Mouse (Mus musculus) hindbrain, embryonic 12.5 days (tissue): ENCODE data around the gene Gpr85. TPM values are rescaled to one million over a fixed set of nuclear protein-coding genes. Genes with fewer than 3 reads are reported as not detected.
"Not testable (repeated sequence)": the region's sequence is repeated elsewhere in the genome, so short reads cannot be mapped to it uniquely, and the experiment has no call there.

Experiments used
- ATAC-seq: fragments of 200-750 bp; cut with Nextera tagmentation; 2 replicates; pipeline ENCODE4 v1.8.0; 2017; ENCODE audit warnings: moderate TSS enrichment; ENCODE audit not compliant: low FRiP score
- H3K27ac ChIP-seq: fragments of 300-500 bp; sonication (generic); 2 replicates; pipeline ENCODE4 v1.5.1; 2016; ENCODE audit warnings: mild to moderate bottlenecking
- H3K27me3 ChIP-seq: fragments of 300-500 bp; sonication (generic); 2 replicates; pipeline ENCODE4 v1.6.1; 2016; ENCODE audit warnings: mild to moderate bottlenecking
- H3K36me3 ChIP-seq: fragments of 300-500 bp; sonication (generic); 2 replicates; pipeline ENCODE4 v1.6.1; 2016; ENCODE audit warnings: mild to moderate bottlenecking
- H3K4me1 ChIP-seq: fragments of 300-500 bp; sonication (generic); 2 replicates; pipeline ENCODE4 v1.6.1; 2016
- H3K4me2 ChIP-seq: fragments of 300-500 bp; sonication (generic); replicated peaks from 2 replicates; pipeline ENCODE4 v1.6.1; 2016; ENCODE audit warnings: mild to moderate bottlenecking
- H3K4me3 ChIP-seq: fragments of 300-500 bp; sonication (generic); 2 replicates; pipeline ENCODE4 v1.5.1; 2016; ENCODE audit warnings: mild to moderate bottlenecking
- H3K9ac ChIP-seq: fragments of 300-500 bp; sonication (generic); 2 replicates; pipeline ENCODE4 v1.6.1; 2016; ENCODE audit warnings: mild to moderate bottlenecking, moderate library complexity
- H3K9me3 ChIP-seq: fragments of 300-500 bp; sonication (generic); replicated peaks from 2 replicates; pipeline ENCODE4 v1.6.1; 2016; ENCODE audit warnings: mild to moderate bottlenecking
- WGBS: fragments of 180-500 bp; shearing (Covaris S2); methylation state at CpG from one replicate; pipeline ENCODE4 v1.1.7; 2016; 5-methylcytosine and 5-hydroxymethylcytosine counted together
- polyA plus RNA-seq: library from polyadenylated mRNA; unstranded; fragments of >200 nt; fragmentation: Nextera tagmentation; extraction: Ambion mirVana; gene quantifications from 2 replicates; pipeline ENCODE4 v1.2.1, GENCODE M21; 2016

Gene Gpr85
- polyA plus RNA-seq, 1 experiment from 2014 or later: 36.2 TPM

DNA sequence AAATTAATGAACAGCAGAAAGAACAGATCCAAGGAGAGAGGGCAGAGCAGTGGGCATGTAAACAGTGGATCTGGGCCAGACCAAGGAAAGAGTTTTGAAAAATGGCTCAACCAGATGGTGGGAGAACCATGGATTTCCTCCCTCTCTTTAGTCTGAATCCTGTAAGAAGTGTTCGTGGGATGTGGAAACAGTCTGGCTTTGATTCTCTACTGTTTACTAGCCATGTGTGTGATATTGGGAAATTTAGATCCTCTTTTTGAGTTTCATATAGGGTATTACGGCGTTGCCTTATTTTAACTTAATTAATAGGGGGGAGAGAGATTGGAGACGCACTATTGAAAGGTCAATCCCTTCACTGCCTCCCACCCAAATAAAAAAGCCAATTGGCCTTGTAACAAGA, 13.5 kb upstream of the Gpr85 start:
- Histone ChIP-seq H3K27me3 (no peaks in the 10 kb centered on the region), H3K4me3 (no peak overlapping the region), H3K4me2 (no peak overlapping the region), H3K36me3 (no peaks in the 10 kb centered on the region), H3K9me3 (no peaks in the 10 kb centered on the region), H3K27ac (no peak overlapping the region), H3K4me1 (no peaks in the 10 kb centered on the region), H3K9ac (no peak overlapping the region)
- no peak for ATAC-seq
- whole genome bisulfite sequencing: 77% methylated on average over 4 of the region's 4 CpGs

GRCm38 (mm10) chr6:13846031-13846430, 6.3 kb upstream of the Gpr85 start:
- not testable (repeated sequence) for H3K27me3 ChIP-seq, H3K36me3 ChIP-seq, H3K4me3 ChIP-seq, H3K4me2 ChIP-seq, H3K9me3 ChIP-seq, H3K27ac ChIP-seq, ATAC-seq, H3K9ac ChIP-seq, H3K4me1 ChIP-seq
- 96% methylated on average over 1 of the region's 1 CpGs for WGBS

- Histone ChIP-seq H3K9ac (peak overlapping the region; percentile 80), H3K27me3 (no peaks in the 10 kb centered on the region), H3K27ac (peak overlapping the region; percentile 96), H3K4me1 (peaks cover 10% of the 10 kb centered on the region), H3K4me3 (peak overlapping the region; percentile 60), H3K4me2 (peak overlapping the region; percentile 69), H3K9me3 (no peaks in the 10 kb centered on the region), H3K36me3 (no peaks in the 10 kb centered on the region)
- ATAC-seq: peak; percentile 93
- under 1% methylated on average over 41 of the region's 41 CpGs for WGBS
Observed at GRCm38 (mm10) chr6:13838677-13839344, 931 bp downstream of the Gpr85 start.

- WGBS: under 1% methylated on average over 19 of the region's 19 CpGs
- no peaks in the 10 kb centered on the region for H3K9me3 ChIP-seq
- peak overlapping the region; percentile 60 for H3K4me3 ChIP-seq
- peak overlapping the region; percentile 69 for H3K4me2 ChIP-seq
- ATAC-seq: peak; percentile 33
- no peaks in the 10 kb centered on the region for H3K27me3 ChIP-seq
- peak overlapping the region; percentile 96 for H3K27ac ChIP-seq
- H3K36me3 ChIP-seq: no peaks in the 10 kb centered on the region
- H3K4me1 ChIP-seq: peaks cover 10% of the 10 kb centered on the region
- peak overlapping the region; percentile 80 for H3K9ac ChIP-seq
Observed at GRCm38 (mm10) chr6:13837916-13838676, 1.6 kb downstream of the Gpr85 start.

DNA sequence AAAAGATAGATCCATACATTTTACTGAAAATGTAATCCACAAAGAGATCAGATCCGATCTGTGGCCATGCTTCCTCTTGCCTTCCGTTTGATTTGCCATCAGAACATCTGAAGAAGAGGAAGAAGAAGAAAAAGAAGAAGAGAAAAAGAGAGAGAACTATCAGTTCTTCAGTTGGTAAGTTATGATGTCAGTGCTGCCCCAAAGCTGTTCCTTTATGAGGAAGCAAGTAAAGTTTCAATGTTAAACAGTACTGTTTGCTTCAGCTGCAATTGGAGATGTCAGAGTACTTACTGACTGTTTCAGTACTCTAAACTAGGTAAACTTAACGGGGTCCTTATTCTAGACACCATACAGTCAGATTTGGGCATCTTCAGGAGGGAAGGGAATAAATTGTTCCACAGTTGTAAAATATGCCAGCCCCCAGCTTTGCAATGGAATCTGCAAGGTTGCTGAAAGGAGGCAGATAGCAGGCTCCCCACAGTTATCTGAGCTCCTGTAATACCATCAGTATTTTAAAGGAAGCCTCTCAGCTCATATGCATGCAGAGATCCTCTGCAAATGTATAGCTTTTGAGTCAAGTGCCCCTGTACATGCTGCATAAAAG, 2.7 kb downstream of the Gpr85 start:
- no peaks in the 10 kb centered on the region for H3K27me3 ChIP-seq
- H3K36me3 ChIP-seq: no peaks in the 10 kb centered on the region
- no peaks in the 10 kb centered on the region for H3K9me3 ChIP-seq
- peak overlapping the region; percentile 60 for H3K4me3 ChIP-seq
- peak overlapping the region; percentile 96 for H3K27ac ChIP-seq
- peaks cover 10% of the 10 kb centered on the region for H3K4me1 ChIP-seq
- ATAC-seq: no peak
- H3K9ac ChIP-seq: peak overlapping the region; percentile 80
- WGBS: 80% methylated on average over 3 of the region's 3 CpGs
- H3K4me2 ChIP-seq: peak overlapping the region; percentile 69

- Histone ChIP-seq H3K4me3 (peak overlapping the region; percentile 60), H3K9me3 (no peaks in the 10 kb centered on the region), H3K4me1 (peaks cover 10% of the 10 kb centered on the region), H3K27me3 (no peaks in the 10 kb centered on the region), H3K36me3 (no peaks in the 10 kb centered on the region), H3K27ac (peak overlapping the region; percentile 83), H3K9ac (peak overlapping the region; percentile 54), H3K4me2 (peak overlapping the region; percentile 69)
- 58% methylated on average over 17 of the region's 17 CpGs for WGBS
- 0 out of 2 replicates have a peak, but pooled peaks have one; percentile 17 for ATAC-seq
Observed at GRCm38 (mm10) chr6:13835720-13836665, 3.7 kb downstream of the Gpr85 start.

DNA sequence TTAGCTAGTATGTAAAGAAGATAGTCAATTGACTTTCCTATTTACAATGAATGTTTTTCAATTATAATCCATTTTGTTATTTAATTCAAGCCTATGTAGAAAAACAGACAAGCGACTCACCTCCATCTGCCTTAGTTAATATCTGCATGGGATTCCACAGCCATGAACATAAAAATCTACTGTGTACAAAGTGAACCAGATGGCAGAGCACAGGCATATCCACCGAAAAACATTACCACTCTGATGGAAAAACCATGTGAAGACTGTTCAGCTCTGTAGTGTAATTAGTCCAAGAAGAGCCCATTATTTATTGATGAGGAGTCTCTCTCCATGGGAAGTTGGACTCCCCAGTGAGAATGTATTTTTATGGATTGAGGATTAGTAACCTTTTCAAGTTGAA, 7.0 kb downstream of the Gpr85 start:
- ATAC-seq: no peak
- Histone ChIP-seq H3K9ac (no peak overlapping the region), H3K36me3 (no peaks in the 10 kb centered on the region), H3K4me3 (no peak overlapping the region), H3K4me2 (no peak overlapping the region), H3K27ac (no peak overlapping the region), H3K27me3 (no peaks in the 10 kb centered on the region), H3K9me3 (no peaks in the 10 kb centered on the region), H3K4me1 (peaks cover 10% of the 10 kb centered on the region)
- 70% methylated on average over 2 of the region's 2 CpGs for WGBS

- Histone ChIP-seq H3K36me3 (no peaks in the 10 kb centered on the region), H3K9ac (no peak overlapping the region), H3K27me3 (no peaks in the 10 kb centered on the region), H3K27ac (no peak overlapping the region), H3K4me1 (no peaks in the 10 kb centered on the region), H3K4me2 (no peak overlapping the region), H3K9me3 (no peaks in the 10 kb centered on the region), H3K4me3 (no peak overlapping the region)
- WGBS: 79% methylated on average over 1 of the region's 1 CpGs
- no peak for ATAC-seq
Observed at GRCm38 (mm10) chr6:13828877-13829276, 10.9 kb downstream of the Gpr85 start.

DNA sequence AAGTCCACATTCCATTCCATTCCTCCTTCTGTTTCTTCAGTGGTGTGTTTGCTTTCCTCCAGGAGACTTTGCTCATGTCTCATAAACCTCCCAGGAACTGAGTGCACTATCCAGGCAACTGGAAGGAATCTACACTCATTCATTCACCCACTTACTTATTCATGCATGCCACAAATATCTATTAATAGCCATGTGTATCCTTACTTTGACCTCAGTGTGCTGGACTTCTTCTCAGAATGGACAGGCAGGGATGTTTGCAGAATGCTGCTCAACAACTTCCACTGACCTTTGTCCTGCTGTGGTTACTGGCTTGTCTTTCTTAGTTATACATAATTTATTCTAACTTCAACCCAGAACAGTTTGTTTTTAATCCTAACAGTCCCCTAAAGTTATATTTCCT, 23.1 kb downstream of the Gpr85 start:
- no peak overlapping the region for H3K4me3 ChIP-seq
- H3K4me2 ChIP-seq: no peak overlapping the region
- no peak for ATAC-seq
- H3K27me3 ChIP-seq: no peaks in the 10 kb centered on the region
- no peaks in the 10 kb centered on the region for H3K36me3 ChIP-seq
- H3K9ac ChIP-seq: no peak overlapping the region
- no peak overlapping the region for H3K27ac ChIP-seq
- no peaks in the 10 kb centered on the region for H3K9me3 ChIP-seq
- H3K4me1 ChIP-seq: no peaks in the 10 kb centered on the region

- Histone ChIP-seq H3K27ac (no peak overlapping the region), H3K36me3 (no peaks in the 10 kb centered on the region), H3K4me1 (no peaks in the 10 kb centered on the region), H3K4me3 (no peak overlapping the region), H3K27me3 (no peaks in the 10 kb centered on the region), H3K9me3 (no peaks in the 10 kb centered on the region), H3K9ac (no peak overlapping the region), H3K4me2 (no peak overlapping the region)
- ATAC-seq: no peak
- WGBS: 89% methylated on average over 4 of the region's 4 CpGs
Observed at GRCm38 (mm10) chr6:13812157-13812556, 27.6 kb downstream of the Gpr85 start.

DNA sequence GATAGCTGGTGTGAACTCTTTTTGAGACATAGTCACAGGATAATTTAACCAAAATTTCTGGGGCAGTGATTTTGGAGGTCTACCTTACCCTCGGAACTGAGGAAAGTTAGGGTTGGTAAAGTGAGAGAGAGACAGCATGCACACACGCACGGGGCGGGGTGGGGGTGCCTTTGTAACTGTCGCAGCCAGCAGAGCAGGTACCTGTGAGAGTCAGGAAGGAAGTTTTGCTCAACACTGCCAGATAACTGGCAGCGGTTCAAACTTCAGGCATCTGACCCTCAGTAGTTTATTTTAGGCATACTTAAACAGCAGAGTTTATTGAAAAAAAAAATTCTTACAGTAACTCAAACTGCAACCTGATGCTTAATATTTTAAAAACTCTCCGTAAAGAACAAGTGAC, 39.7 kb downstream of the Gpr85 start:
- ATAC-seq: no peak
- Histone ChIP-seq H3K9me3 (no peaks in the 10 kb centered on the region), H3K4me3 (no peak overlapping the region), H3K36me3 (no peaks in the 10 kb centered on the region), H3K27ac (no peak overlapping the region), H3K27me3 (no peaks in the 10 kb centered on the region), H3K4me2 (no peak overlapping the region), H3K4me1 (no peaks in the 10 kb centered on the region), H3K9ac (no peak overlapping the region)
- WGBS: 70% methylated on average over 7 of the region's 7 CpGs

GRCm38 (mm10) chr6:13797389-13797788, 42.4 kb downstream of the Gpr85 start:
- no peaks in the 10 kb centered on the region for H3K9me3 ChIP-seq
- no peak overlapping the region for H3K4me3 ChIP-seq
- no peak overlapping the region for H3K4me2 ChIP-seq
- H3K4me1 ChIP-seq: no peaks in the 10 kb centered on the region
- H3K9ac ChIP-seq: no peak overlapping the region
- ATAC-seq: no peak
- no peaks in the 10 kb centered on the region for H3K27me3 ChIP-seq
- H3K27ac ChIP-seq: no peak overlapping the region
- no peaks in the 10 kb centered on the region for H3K36me3 ChIP-seq
